Mouse (Mus musculus): ENCODE data around the gene Ddx24.

DNA sequence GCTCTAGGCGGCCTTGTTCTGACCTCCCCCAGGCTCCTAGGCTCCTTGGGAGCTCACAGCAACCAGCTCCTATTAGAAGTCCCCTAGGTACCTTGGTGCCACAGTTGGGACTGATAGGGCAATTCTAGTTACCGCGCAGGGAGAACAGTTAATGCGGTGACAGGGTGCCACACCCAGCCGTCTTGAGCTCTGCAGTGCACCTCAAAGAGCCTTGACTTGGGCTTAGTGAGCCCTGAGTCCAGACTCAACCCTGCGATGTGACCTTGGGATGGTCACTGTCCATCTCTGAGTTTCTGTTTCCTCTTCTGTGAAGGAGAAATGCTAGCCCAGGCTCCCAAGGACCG is 57.3 kb downstream of the Ddx24 start:
- TF ChIP-seq POLR2A (IDR thresholded peaks at IDR 0.05; ENCODE audit: insufficient read length, low read depth): no peak
- no peak for TF ChIP-seq TCF12 (IDR thresholded peaks at IDR 0.05; ENCODE audit: insufficient read depth, poor library complexity, severe bottlenecking)
- no peak for TF ChIP-seq REST (IDR thresholded peaks at IDR 0.05; ENCODE audit: insufficient read depth, insufficient read length)
- no peak for TF ChIP-seq POLR2AphosphoS2 (IDR thresholded peaks at IDR 0.05; ENCODE audit: insufficient read length, low read depth)
- no peak for TF ChIP-seq MAX (IDR thresholded peaks at IDR 0.05; ENCODE audit: low read depth)
- no peak for TF ChIP-seq E2F4 (IDR thresholded peaks at IDR 0.05; ENCODE audit: insufficient read depth)
- TF ChIP-seq CEBPB (IDR thresholded peaks at IDR 0.05; ENCODE audit: insufficient read depth, poor library complexity, severe bottlenecking): no peak
- no peak for TF ChIP-seq USF1 (IDR thresholded peaks at IDR 0.05; ENCODE audit: low read depth)
- no peak for TF ChIP-seq SRF (IDR thresholded peaks at IDR 0.05; ENCODE audit: control insufficient read depth, insufficient read length, low read depth)
- TF ChIP-seq MYOG (IDR thresholded peaks at IDR 0.05; ENCODE audit: control insufficient read depth in 1 of 3, insufficient read depth in 1 of 3, insufficient read length in 2 of 3, low read depth in 2 of 3): no peak
- TF ChIP-seq TCF3 (IDR thresholded peaks at IDR 0.05; ENCODE audit: insufficient read length, low read depth): no peak
- no peak for TF ChIP-seq MYOD1 (IDR thresholded peaks at IDR 0.05; ENCODE audit: control insufficient read depth in 1 of 3, insufficient read length in 2 of 3, low read depth in 2 of 3)
